8 mouse cellular contexts compared by ENCODE assay signal in genomic region chr1:74771931-74772620, GRCm38 (mm10). TPM values are rescaled to one million over a fixed set of nuclear protein-coding genes. Genes with fewer than 3 reads are reported as not detected.
DNase-seq lines count a peak whose midpoint lies in the region; ATAC-seq lines count a peak whose summit lies in the region.

No protein-coding gene starts in this region.

- WGBS in lung, embryonic 15.5 days, result 1% methylated on average over 41 of the region's 51 CpGs
- WGBS in embryonic facial prominence, embryonic 10.5 days, result under 1% methylated on average over 51 of the region's 51 CpGs
- under 1% methylated on average over 51 of the region's 51 CpGs for WGBS in hindbrain, embryonic 14.5 days
- 1% methylated on average over 43 of the region's 51 CpGs for WGBS in midbrain, embryonic 12.5 days

- H3K27ac ChIP-seq in lung, embryonic 15.5 days, result no peak overlapping the region
- H3K27ac ChIP-seq in embryonic facial prominence, embryonic 10.5 days (replicated peaks), result peak overlapping the region; percentile 72
- no peak overlapping the region for H3K27ac ChIP-seq in hindbrain, embryonic 14.5 days
- no peak overlapping the region for H3K27ac ChIP-seq in midbrain, embryonic 12.5 days (replicated peaks)

- H3K4me2 ChIP-seq in lung, embryonic 15.5 days, result peak overlapping the region; percentile 93
- H3K4me2 ChIP-seq in hindbrain, embryonic 14.5 days (replicated peaks), result peak overlapping the region; percentile 75
- peak overlapping the region; percentile 94 for H3K4me2 ChIP-seq in midbrain, embryonic 12.5 days (replicated peaks)

- 0 out of 2 replicates have a peak, but pooled peaks have one; percentile 7 for ATAC-seq in lung, embryonic 15.5 days (ENCODE audit: borderline replicate concordance, extremely low read depth, low FRiP score, low TSS enrichment)
- ATAC-seq in hindbrain, embryonic 14.5 days (ENCODE audit: low FRiP score), result 0 out of 2 replicates have a peak, but pooled peaks have one; percentile 34
- no peak for ATAC-seq in midbrain, embryonic 12.5 days (ENCODE audit: low FRiP score, low read depth)
- ATAC-seq in megakaryocyte-erythroid progenitor cell, adult 5-6 weeks (replicated peaks; ENCODE audit: low FRiP score, low TSS enrichment, poor library complexity, severe bottlenecking), result no peak

- DNase-seq in lung, postnatal 36 days, result no peak
- peak; percentile 65 for DNase-seq in embryonic facial prominence, embryonic 10.5 days (ENCODE audit: low spot score)
- DNase-seq in hindbrain, embryonic 14.5 days (ENCODE audit: low spot score), result no peak
- DNase-seq in gastrocnemius, postnatal 4 days (ENCODE audit: low spot score in 2 of 2), result no peak
- DNase-seq in urinary bladder, postnatal 10 days (ENCODE audit: low spot score), result no peak

- peak overlapping the region; percentile 22; the same call in 1 of the 2 replicates for H3K9ac ChIP-seq in lung, embryonic 15.5 days
- H3K9ac ChIP-seq in hindbrain, embryonic 14.5 days, result peak overlapping the region; percentile 44
- H3K9ac ChIP-seq in midbrain, embryonic 12.5 days (replicated peaks), result peak overlapping the region; percentile 49

- H3K36me3 ChIP-seq in lung, embryonic 15.5 days, result no peaks in the 10 kb centered on the region
- no peaks in the 10 kb centered on the region for H3K36me3 ChIP-seq in embryonic facial prominence, embryonic 10.5 days (replicated peaks)
- no peaks in the 10 kb centered on the region for H3K36me3 ChIP-seq in hindbrain, embryonic 14.5 days (replicated peaks; ENCODE audit: control insufficient read depth, insufficient read depth)
- no peaks in the 10 kb centered on the region for H3K36me3 ChIP-seq in midbrain, embryonic 12.5 days

- peak overlapping the region; percentile 48 for H3K4me3 ChIP-seq in lung, embryonic 15.5 days
- H3K4me3 ChIP-seq in embryonic facial prominence, embryonic 10.5 days, result peak overlapping the region; percentile 66
- peak overlapping the region; percentile 42 for H3K4me3 ChIP-seq in hindbrain, embryonic 14.5 days (replicated peaks; ENCODE audit: low read length)
- peak overlapping the region; percentile 51 for H3K4me3 ChIP-seq in midbrain, embryonic 12.5 days

- H3K27me3 ChIP-seq in lung, embryonic 15.5 days, result peaks cover 77% of the 10 kb centered on the region
- H3K27me3 ChIP-seq in embryonic facial prominence, embryonic 10.5 days (replicated peaks; ENCODE audit: low read depth, poor library complexity, severe bottlenecking), result peaks cover 100% of the 10 kb centered on the region
- H3K27me3 ChIP-seq in hindbrain, embryonic 14.5 days (ENCODE audit: control insufficient read depth, insufficient read depth, low read length), result peaks cover 97% of the 10 kb centered on the region
- peaks cover 99% of the 10 kb centered on the region for H3K27me3 ChIP-seq in midbrain, embryonic 12.5 days

- peaks cover 29% of the 10 kb centered on the region for H3K4me1 ChIP-seq in lung, embryonic 15.5 days
- peaks cover 65% of the 10 kb centered on the region for H3K4me1 ChIP-seq in embryonic facial prominence, embryonic 10.5 days
- H3K4me1 ChIP-seq in hindbrain, embryonic 14.5 days (replicated peaks; ENCODE audit: control insufficient read depth, insufficient read depth, low read length), result peaks cover 15% of the 10 kb centered on the region; the same call in 1 of the 2 replicates
- peaks cover 28% of the 10 kb centered on the region for H3K4me1 ChIP-seq in midbrain, embryonic 12.5 days

- H3K9me3 ChIP-seq in lung, embryonic 15.5 days, result no peaks in the 10 kb centered on the region
- H3K9me3 ChIP-seq in embryonic facial prominence, embryonic 10.5 days, result no peaks in the 10 kb centered on the region
- H3K9me3 ChIP-seq in hindbrain, embryonic 14.5 days (ENCODE audit: control insufficient read depth, low read length), result no peaks in the 10 kb centered on the region
- no peaks in the 10 kb centered on the region for H3K9me3 ChIP-seq in midbrain, embryonic 12.5 days

RNA-seq across cellular contexts. Expression of gene Wnt6, which starts 0.4 kb away (rescaled TPM):
- 1.2 TPM in 2 replicates for polyA plus RNA-seq in lung, embryonic 15.5 days (2015; fragmentation: Nextera tagmentation; extraction: Ambion mirVana)
- 26.5 and 26.6 TPM in 2 replicates for polyA plus RNA-seq in embryonic facial prominence, embryonic 10.5 days (2016; fragmentation: Nextera tagmentation; extraction: Ambion mirVana)
- 4.4 TPM in 2 replicates for polyA plus RNA-seq in hindbrain, embryonic 14.5 days (2014; fragmentation: Nextera tagmentation; extraction: Ambion mirVana)
- 5.0 and 7.9 TPM in 2 replicates for polyA plus RNA-seq in midbrain, embryonic 12.5 days (2016; fragmentation: Nextera tagmentation; extraction: Ambion mirVana)
- total RNA-seq in gastrocnemius, postnatal 4 days (2021), result 1 to 10 TPM; 1.1 to 1.8 TPM
- total RNA-seq in megakaryocyte-erythroid progenitor cell, adult 5-6 weeks (2014; fragmentation: Nextera tagmentation), result not detected in 2 replicates
- total RNA-seq in megakaryocyte-erythroid progenitor cell, adult 5-6 weeks (2017), result not detected in 2 replicates

RNA-seq across cellular contexts. Expression of gene Wnt10a, which starts 19.2 kb away (rescaled TPM):
- polyA plus RNA-seq in lung, embryonic 15.5 days (2015; fragmentation: Nextera tagmentation; extraction: Ambion mirVana), result 0.20 and 0.25 TPM in 2 replicates
- 0.70 and 1.2 TPM in 2 replicates for polyA plus RNA-seq in embryonic facial prominence, embryonic 10.5 days (2016; fragmentation: Nextera tagmentation; extraction: Ambion mirVana)
- polyA plus RNA-seq in hindbrain, embryonic 14.5 days (2014; fragmentation: Nextera tagmentation; extraction: Ambion mirVana), result 0.13 and 0.21 TPM in 2 replicates
- polyA plus RNA-seq in midbrain, embryonic 12.5 days (2016; fragmentation: Nextera tagmentation; extraction: Ambion mirVana), result 1.7 and 1.8 TPM in 2 replicates
- under 1 TPM; 0.13 to 0.27 TPM for total RNA-seq in gastrocnemius, postnatal 4 days (2021)
- not detected in 2 replicates for total RNA-seq in megakaryocyte-erythroid progenitor cell, adult 5-6 weeks (2014; fragmentation: Nextera tagmentation)
- total RNA-seq in megakaryocyte-erythroid progenitor cell, adult 5-6 weeks (2017), result not detected in 2 replicates

RNA-seq across cellular contexts. Expression of gene Prkag3, which starts 23.1 kb away (rescaled TPM):
- 0.34 and 0.57 TPM in 2 replicates for polyA plus RNA-seq in lung, embryonic 15.5 days (2015; fragmentation: Nextera tagmentation; extraction: Ambion mirVana)
- 0.11 TPM in 1 of 2 replicates, not detected in the other for polyA plus RNA-seq in embryonic facial prominence, embryonic 10.5 days (2016; fragmentation: Nextera tagmentation; extraction: Ambion mirVana)
- not detected in 2 replicates for polyA plus RNA-seq in hindbrain, embryonic 14.5 days (2014; fragmentation: Nextera tagmentation; extraction: Ambion mirVana)
- not detected in 2 replicates for polyA plus RNA-seq in midbrain, embryonic 12.5 days (2016; fragmentation: Nextera tagmentation; extraction: Ambion mirVana)
- total RNA-seq in gastrocnemius, postnatal 4 days (2021), result 10 to 100 TPM; 26.1 to 29.4 TPM
- total RNA-seq in megakaryocyte-erythroid progenitor cell, adult 5-6 weeks (2014; fragmentation: Nextera tagmentation), result not detected in 2 replicates
- not detected in 2 replicates for total RNA-seq in megakaryocyte-erythroid progenitor cell, adult 5-6 weeks (2017)

RNA-seq across cellular contexts. Expression of gene Cyp27a1, which starts 58.7 kb away (rescaled TPM):
- polyA plus RNA-seq in lung, embryonic 15.5 days (2015; fragmentation: Nextera tagmentation; extraction: Ambion mirVana), result 3.0 TPM in 2 replicates
- 12.1 and 12.8 TPM in 2 replicates for polyA plus RNA-seq in embryonic facial prominence, embryonic 10.5 days (2016; fragmentation: Nextera tagmentation; extraction: Ambion mirVana)
- polyA plus RNA-seq in hindbrain, embryonic 14.5 days (2014; fragmentation: Nextera tagmentation; extraction: Ambion mirVana), result 1.9 and 3.2 TPM in 2 replicates
- 4.2 and 5.8 TPM in 2 replicates for polyA plus RNA-seq in midbrain, embryonic 12.5 days (2016; fragmentation: Nextera tagmentation; extraction: Ambion mirVana)
- 1 to 10 TPM; 6.5 to 6.7 TPM for total RNA-seq in gastrocnemius, postnatal 4 days (2021)
- 2.0 TPM in 1 of 2 replicates, not detected in the other for total RNA-seq in megakaryocyte-erythroid progenitor cell, adult 5-6 weeks (2014; fragmentation: Nextera tagmentation)
- 1.9 TPM in 1 of 2 replicates, not detected in the other for total RNA-seq in megakaryocyte-erythroid progenitor cell, adult 5-6 weeks (2017)

Comparison
In these comparisons a context has a peak if more than half of its experiments do, and no peak if none do; other contexts are left out.
1. ATAC-seq: peak in lung, embryonic 15.5 days (single experiment) and hindbrain, embryonic 14.5 days (single experiment); none in midbrain, embryonic 12.5 days (single experiment) and megakaryocyte-erythroid progenitor cell, adult 5-6 weeks (single experiment).
2. Peak in every context shown above with its lines, with median percentiles within 50 percentile points of each other: H3K4me2 ChIP-seq, H3K4me3 ChIP-seq and H3K9ac ChIP-seq.